18 mouse cellular contexts compared by ENCODE assay signal in the genomic region with DNA sequence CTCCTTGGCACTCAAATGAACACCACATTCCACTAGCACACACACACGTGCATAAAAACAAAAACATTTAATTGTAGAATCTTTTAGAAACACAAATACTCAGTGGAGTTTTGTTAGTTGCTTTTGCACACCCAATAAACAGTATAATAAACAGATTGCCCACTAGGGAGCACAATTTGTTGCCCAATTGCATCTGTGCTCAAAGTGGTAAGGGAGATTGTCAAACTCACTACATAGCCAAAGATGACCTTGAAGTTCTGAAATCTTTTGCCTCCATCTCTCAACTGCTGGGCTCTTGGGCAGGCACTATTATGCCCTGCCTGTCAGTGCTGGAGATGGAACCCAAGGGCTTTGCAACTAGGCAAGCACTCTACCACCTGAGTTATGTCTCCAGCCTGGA. TPM values are rescaled to one million over a fixed set of nuclear protein-coding genes. Genes with fewer than 3 reads are reported as not detected.
A peak's percentile ranks its signal among the peaks of the same experiment; 100 is the strongest.
DNase-seq lines count a peak whose midpoint lies in the region; ATAC-seq and TF ChIP-seq lines count a peak whose summit lies in the region.
"Had no signal": no experiment of that assay in that cellular context is flagged by ENCODE, and none has a peak within 500 bp of the region (broad histone marks: within the 10 kb centered on the region; RNA-seq: fewer than 3 reads in every experiment).

No protein-coding gene starts in this region.

- ATAC-seq in kidney, postnatal 0 days (replicated peaks; ENCODE audit: low FRiP score, low read depth): no peak
- ATAC-seq in hindbrain, embryonic 13.5 days (ENCODE audit: low FRiP score): no peak

- H3K27ac ChIP-seq in kidney, postnatal 0 days: no peak overlapping the region
- no peak overlapping the region for H3K27ac ChIP-seq in CH12.LX (ENCODE audit: insufficient read depth, low read depth)
- H3K27ac ChIP-seq in hindbrain, embryonic 13.5 days: no peak overlapping the region
- H3K27ac ChIP-seq: embryonic facial prominence, embryonic 13.5 days; heart, embryonic 15.5 days; hindbrain, embryonic 14.5 days; limb, embryonic 12.5 days; liver, embryonic 15.5 days; midbrain, embryonic 10.5 days had no signal

- TF ChIP-seq POLR2A in CH12.LX (IDR thresholded peaks at IDR 0.05; ENCODE audit: low read depth, low read length): no peak

- peak; percentile 48; the same call in 1 of the 2 replicates for TF ChIP-seq CTCF in kidney, postnatal 0 days (IDR thresholded peaks at IDR 0.05; ENCODE audit: low read depth)
- TF ChIP-seq CTCF in CH12.LX (conservative IDR thresholded peaks at IDR 0.05 in 1 of 2, IDR thresholded peaks at IDR 0.05 in 1 of 2; ENCODE audit: low read depth in 2 of 2, low read length in 2 of 2): peak in 1 of 2 experiments; percentile 34; a peak in 2 of 4 replicates

- H3K79me2 ChIP-seq in CH12.LX (replicated peaks; ENCODE audit: control insufficient read depth, extremely low read depth, insufficient read depth, poor library complexity, severe bottlenecking): no peaks in the 10 kb centered on the region

- 55% methylated on average over 1 of the region's 1 CpGs for WGBS in kidney, postnatal 0 days
- 75% methylated on average over 1 of the region's 1 CpGs for WGBS in hindbrain, embryonic 13.5 days

- no peak for DNase-seq in kidney, postnatal 0 days (ENCODE audit: low spot score)
- DNase-seq in kidney, postnatal 4 days: no peak
- DNase-seq in 416B (ENCODE audit: low read depth) (peak; percentile 66), CH12.LX (ENCODE audit: extremely low read depth) (no peak), adipocyte (ENCODE audit: low spot score) (peak; percentile 16)
- no peak for DNase-seq in frontal cortex, adult 2 months (ENCODE audit: extremely low spot score in 1 of 2, low spot score in 1 of 2)
- DNase-seq: adrenal gland, postnatal 10 days; cerebellum, adult 2 months; kidney, adult 2 months; kidney, postnatal 36 days; thymus, postnatal 25 days had no signal

- no peak overlapping the region for H3K9ac ChIP-seq in kidney, postnatal 0 days (ENCODE audit: low read depth, low read length)
- no peak overlapping the region for H3K9ac ChIP-seq in CH12.LX (ENCODE audit: insufficient read depth, low read depth)
- no peak overlapping the region for H3K9ac ChIP-seq in hindbrain, embryonic 13.5 days
- H3K9ac ChIP-seq: embryonic facial prominence, embryonic 13.5 days; heart, embryonic 15.5 days; hindbrain, embryonic 14.5 days; limb, embryonic 12.5 days; liver, embryonic 15.5 days had no signal

- no peaks in the 10 kb centered on the region for H3K4me1 ChIP-seq in kidney, postnatal 0 days (replicated peaks; ENCODE audit: insufficient read depth, low read length)
- H3K4me1 ChIP-seq in CH12.LX (ENCODE audit: control insufficient read depth in 1 of 2, insufficient read depth in 2 of 2): no peaks in the 10 kb centered on the region
- no peaks in the 10 kb centered on the region for H3K4me1 ChIP-seq in hindbrain, embryonic 13.5 days (replicated peaks)
- H3K4me1 ChIP-seq: embryonic facial prominence, embryonic 13.5 days; limb, embryonic 12.5 days; midbrain, embryonic 10.5 days had no signal

- no peak overlapping the region for H3K4me2 ChIP-seq in kidney, postnatal 0 days (ENCODE audit: low read length)
- no peak overlapping the region for H3K4me2 ChIP-seq in CH12.LX (ENCODE audit: insufficient read depth, low read depth, poor library complexity, severe bottlenecking)
- H3K4me2 ChIP-seq in hindbrain, embryonic 13.5 days: no peak overlapping the region
- H3K4me2 ChIP-seq: embryonic facial prominence, embryonic 13.5 days; heart, embryonic 15.5 days; hindbrain, embryonic 14.5 days; limb, embryonic 12.5 days; liver, embryonic 15.5 days had no signal

- in situ Hi-C loops in CH12.LX (cut with MboI; ENCODE audit: low pct_ligation_motif_present, low pct_unique_long_range_greater_than_20kb, low sequenced_read_pairs): no loop called here

- TF ChIP-seq EP300 in CH12.LX (IDR thresholded peaks at IDR 0.05; ENCODE audit: low read length): no peak

- H3K27me3 ChIP-seq in kidney, postnatal 0 days (ENCODE audit: insufficient read depth, low read length): no peaks in the 10 kb centered on the region
- H3K27me3 ChIP-seq in CH12.LX (replicated peaks): no peaks in the 10 kb centered on the region
- no peaks in the 10 kb centered on the region for H3K27me3 ChIP-seq in hindbrain, embryonic 13.5 days
- H3K27me3 ChIP-seq: embryonic facial prominence, embryonic 13.5 days; heart, embryonic 15.5 days; limb, embryonic 12.5 days; liver, embryonic 15.5 days had no signal

- H3K9me3 ChIP-seq in kidney, postnatal 0 days (replicated peaks; ENCODE audit: low read length): no peaks in the 10 kb centered on the region
- no peaks in the 10 kb centered on the region for H3K9me3 ChIP-seq in CH12.LX (replicated peaks; ENCODE audit: low read length)
- H3K9me3 ChIP-seq in hindbrain, embryonic 13.5 days: no peaks in the 10 kb centered on the region
- H3K9me3 ChIP-seq: embryonic facial prominence, embryonic 13.5 days; heart, embryonic 15.5 days; limb, embryonic 12.5 days; liver, embryonic 15.5 days; midbrain, embryonic 10.5 days had no signal

- dilution Hi-C loops in CH12.LX (cut with MboI; ENCODE audit: extremely low pct_ligation_motif_present, extremely low pct_unique_long_range_greater_than_20kb, low sequenced_read_pairs): no loop called here

- no peaks in the 10 kb centered on the region for H3K36me3 ChIP-seq in kidney, postnatal 0 days (ENCODE audit: insufficient read depth, low read length)
- peaks cover 0 to 7% of the 10 kb centered on the region in 2 experiments for H3K36me3 ChIP-seq in CH12.LX (replicated peaks in 1 of 2; ENCODE audit: control insufficient read depth in 1 of 2, insufficient read depth in 1 of 2, low read length in 1 of 2)
- H3K36me3 ChIP-seq in hindbrain, embryonic 13.5 days: no peaks in the 10 kb centered on the region
- H3K36me3 ChIP-seq: embryonic facial prominence, embryonic 13.5 days; heart, embryonic 15.5 days; limb, embryonic 12.5 days; liver, embryonic 15.5 days; midbrain, embryonic 10.5 days had no signal

- peak; percentile 26 for TF ChIP-seq RAD21 in CH12.LX (IDR thresholded peaks at IDR 0.05; ENCODE audit: low read depth, low read length)

- H3K4me3 ChIP-seq in kidney, postnatal 0 days (replicated peaks; ENCODE audit: low read depth, low read length): no peak overlapping the region
- no peak overlapping the region for H3K4me3 ChIP-seq in CH12.LX (replicated peaks in 1 of 3; ENCODE audit: low read depth in 2 of 3, low read length in 2 of 3, poor library complexity in 1 of 3)
- H3K4me3 ChIP-seq in hindbrain, embryonic 13.5 days: no peak overlapping the region
- H3K4me3 ChIP-seq: embryonic facial prominence, embryonic 13.5 days; heart, embryonic 15.5 days; limb, embryonic 12.5 days; liver, embryonic 15.5 days; midbrain, embryonic 10.5 days had no signal

TF ChIP-seq in CH12.LX, 34 proteins besides CTCF, POLR2A, EP300 and RAD21:
- no peak for TF ChIP-seq POLR2AphosphoS2 (IDR thresholded peaks at IDR 0.05; ENCODE audit: low read depth, low read length)
- TF ChIP-seq MXI1 (IDR thresholded peaks at IDR 0.05; ENCODE audit: low read depth, low read length): no peak
- TF ChIP-seq PAX5 (IDR thresholded peaks at IDR 0.05; ENCODE audit: low read length): no peak
- no peak for TF ChIP-seq NELFE (IDR thresholded peaks at IDR 0.05; ENCODE audit: low read depth, low read length)
- peak; percentile 25 for TF ChIP-seq SMC3 (IDR thresholded peaks at IDR 0.05; ENCODE audit: low read depth, low read length)
- no peak for TF ChIP-seq UBTF (IDR thresholded peaks at IDR 0.05; ENCODE audit: low read depth, low read length)

RNA-seq across cellular contexts. Expression of a gene that starts 8.8 kb away (rescaled TPM):
- polyA plus RNA-seq in kidney, postnatal 0 days (2015; fragmentation: Nextera tagmentation; extraction: Ambion mirVana): 216 and 225 TPM in 2 replicates
- total RNA-seq in CH12.LX (2012; rRNA removed) (9.9 and 15.3 TPM in 2 replicates), CH12.LX (2014; rRNA removed) (19.1 and 23.9 TPM in 2 replicates)
- 21.2 and 26.0 TPM in 2 replicates for polyA plus RNA-seq in CH12.LX (2012; ENCODE audit: insufficient read length, low read depth)
- 146 and 152 TPM in 2 replicates for polyA plus RNA-seq in hindbrain, embryonic 13.5 days (2015; fragmentation: Nextera tagmentation; extraction: Ambion mirVana)
- polyA plus RNA-seq in frontal cortex, adult 2 months (2012; rRNA removed): 86.9 and 93.7 TPM in 2 replicates

RNA-seq across cellular contexts. Expression of a gene that starts 27.5 kb away (rescaled TPM):
- 274 and 302 TPM in 2 replicates for polyA plus RNA-seq in kidney, postnatal 0 days (2015; fragmentation: Nextera tagmentation; extraction: Ambion mirVana)
- total RNA-seq in CH12.LX (2012; rRNA removed) (346 and 491 TPM in 2 replicates), CH12.LX (2014; rRNA removed) (359 and 397 TPM in 2 replicates)
- polyA plus RNA-seq in CH12.LX (2012; ENCODE audit: insufficient read length, low read depth): 853 and 911 TPM in 2 replicates
- polyA plus RNA-seq in hindbrain, embryonic 13.5 days (2015; fragmentation: Nextera tagmentation; extraction: Ambion mirVana): 258 and 293 TPM in 2 replicates
- polyA plus RNA-seq in frontal cortex, adult 2 months (2012; rRNA removed): 371 and 407 TPM in 2 replicates

Comparison
In these comparisons a context has a peak if more than half of its experiments do, and no peak if none do; other contexts are left out.
1. DNase-seq: peak in 416B (single experiment) and adipocyte (single experiment); none in kidney, postnatal 0 days (single experiment), kidney, postnatal 4 days (0 of 2), CH12.LX (single experiment) and frontal cortex, adult 2 months (0 of 2).